Mouse (Mus musculus) kidney, postnatal 0 days (tissue): ENCODE measurements at regions not wholly inside any gene's neighbourhood (a gene's known extent, or its start where the extent isn't known, plus 50 kb on each side); places are given as distances from the start of the nearest gene placed in this dataset.

Experiments used
- ATAC-seq: fragments of 200-750 bp; cut with Nextera tagmentation; replicated peaks from 2 replicates; pipeline ENCODE4 v1.8.0; 2017; ENCODE audit warnings: low read depth, moderate number of reproducible peaks, moderate TSS enrichment, moderate library complexity; ENCODE audit not compliant: low FRiP score
- DNase-seq: peaks from one replicate; pipeline ENCODE4 v3.0.0-alpha.2; 2016; ENCODE audit warnings: low spot score
- H3K27ac ChIP-seq: fragments of 300-500 bp; sonication (generic); 2 replicates; pipeline ENCODE4 v1.5.1; 2014; ENCODE audit warnings: mild to moderate bottlenecking
- H3K27me3 ChIP-seq: fragments of 300-500 bp; sonication (generic); 2 replicates; pipeline ENCODE4 v1.6.1; 2014; ENCODE audit warnings: low read length, mixed read lengths; ENCODE audit not compliant: insufficient read depth
- H3K36me3 ChIP-seq: fragments of 300-500 bp; sonication (generic); 2 replicates; pipeline ENCODE4 v1.6.1; 2014; ENCODE audit warnings: low read length, mixed read lengths; ENCODE audit not compliant: insufficient read depth
- H3K4me1 ChIP-seq: fragments of 300-500 bp; sonication (generic); replicated peaks from 2 replicates; pipeline ENCODE4 v1.6.1; 2014; ENCODE audit warnings: antibody characterized with exemption, low read length, mixed read lengths; ENCODE audit not compliant: insufficient read depth
- H3K4me2 ChIP-seq: fragments of 300-500 bp; sonication (generic); 2 replicates; pipeline ENCODE4 v1.6.1; 2014; ENCODE audit warnings: mild to moderate bottlenecking, low read length, moderate library complexity, mixed read lengths
- H3K4me3 ChIP-seq: fragments of 300-500 bp; sonication (generic); replicated peaks from 2 replicates; pipeline ENCODE4 v1.5.1; 2014; ENCODE audit warnings: low read depth, low read length
- H3K9ac ChIP-seq: fragments of 300-500 bp; sonication (generic); 2 replicates; pipeline ENCODE4 v1.6.1; 2014; ENCODE audit warnings: low read depth, low read length
- H3K9me3 ChIP-seq: fragments of 300-500 bp; sonication (generic); replicated peaks from 2 replicates; pipeline ENCODE4 v1.6.1; 2016; ENCODE audit warnings: low read length, inconsistent platforms, mixed read lengths
- CTCF ChIP-seq: IDR thresholded peaks from 2 replicates; pipeline ENCODE4 v1.5.1; 2016; ENCODE audit warnings: antibody characterized with exemption, low read depth, mild to moderate bottlenecking, moderate library complexity
- WGBS: fragments of 180-500 bp; shearing (Covaris S2); extraction: QIAGEN DNeasy Blood & Tissue Kit; methylation state at CpG from one replicate; pipeline ENCODE4 v1.1.7; 2014; 5-methylcytosine and 5-hydroxymethylcytosine counted together

DNA sequence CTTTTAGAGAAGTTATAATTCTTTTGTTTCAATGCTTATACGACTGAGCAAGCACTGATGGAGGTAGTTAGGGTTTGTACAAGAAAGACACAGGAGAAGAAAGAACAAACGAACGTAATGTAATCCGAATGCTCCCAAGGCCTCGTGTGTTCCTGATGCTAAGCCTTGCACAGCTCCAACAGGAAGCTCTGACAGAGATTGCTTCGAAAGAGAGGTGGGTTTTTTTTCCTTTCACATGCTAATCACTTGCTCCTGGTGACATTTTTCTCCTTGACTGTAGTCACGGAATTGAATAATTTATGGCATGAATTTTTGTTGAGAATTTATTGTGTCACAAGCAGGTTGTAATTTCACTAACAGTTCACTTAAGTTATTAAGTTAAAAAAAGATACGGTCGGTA is 150.8 kb upstream of the Psmd7 start:
- no peak overlapping the region for H3K4me2 ChIP-seq
- WGBS, result 59% methylated on average over 9 of the region's 9 CpGs

DNA sequence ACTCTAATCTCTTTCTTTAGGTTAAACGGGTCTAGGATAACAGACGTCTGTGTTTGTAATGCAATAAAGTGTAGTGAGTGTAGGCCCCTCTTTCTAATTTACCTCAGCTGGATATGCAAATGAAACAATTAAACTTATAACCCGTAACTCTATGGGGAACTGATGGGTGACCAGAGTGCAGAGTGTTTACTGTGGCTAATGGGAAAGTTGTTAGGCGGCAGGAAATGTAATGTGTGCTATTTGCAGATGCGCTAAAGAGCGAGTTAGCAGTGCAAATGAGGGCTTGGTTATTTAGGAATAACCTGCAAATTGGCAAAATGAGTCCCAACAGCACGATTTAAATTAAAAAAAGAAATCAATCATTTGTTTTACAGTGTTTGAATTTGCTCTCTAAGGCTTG is 168.8 kb upstream of the Psmd7 start:
- H3K27me3 ChIP-seq, result no peaks in the 10 kb centered on the region
- H3K4me2 ChIP-seq, result no peak overlapping the region
- H3K9ac ChIP-seq, result no peak overlapping the region
- H3K4me3 ChIP-seq, result no peak overlapping the region
- peak; percentile 28 for DNase-seq
- no peak for TF ChIP-seq CTCF
- H3K4me1 ChIP-seq, result no peaks in the 10 kb centered on the region
- ATAC-seq, result no peak
- no peak overlapping the region for H3K27ac ChIP-seq
- no peaks in the 10 kb centered on the region for H3K9me3 ChIP-seq
- no peaks in the 10 kb centered on the region for H3K36me3 ChIP-seq
- WGBS, result 35% methylated on average over 7 of the region's 7 CpGs

More for the DNA sequence above, 150.8 kb upstream of the Psmd7 start:
- Histone ChIP-seq H3K4me1 (no peaks in the 10 kb centered on the region), H3K9me3 (no peaks in the 10 kb centered on the region; the same call in 1 of the 2 replicates), H3K9ac (no peak overlapping the region), H3K36me3 (no peaks in the 10 kb centered on the region), H3K27me3 (no peaks in the 10 kb centered on the region), H3K4me3 (no peak overlapping the region), H3K27ac (no peak overlapping the region)
- no peak for TF ChIP-seq CTCF
- no peak for DNase-seq
- no peak for ATAC-seq

DNA sequence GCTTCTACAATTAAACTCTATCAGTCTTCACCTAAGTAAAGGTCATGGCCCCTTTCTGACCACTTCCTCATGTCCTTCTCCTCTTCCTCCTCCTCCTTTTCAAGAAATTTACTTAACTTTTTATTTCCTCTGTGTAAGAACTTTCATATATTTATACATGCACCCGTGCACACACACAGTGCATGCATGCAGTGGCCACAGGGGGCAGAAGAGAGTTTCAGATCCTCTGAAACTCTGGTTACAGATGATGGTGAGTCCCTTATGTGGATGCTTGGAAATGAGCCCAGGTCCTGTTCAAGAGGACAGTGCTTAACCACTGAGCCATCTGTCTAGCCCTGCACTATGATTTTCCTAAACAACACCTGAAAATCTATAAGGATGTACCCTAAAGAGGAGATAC is 170.4 kb upstream of the Psmd7 start:
- Histone ChIP-seq H3K4me2 (no peak overlapping the region), H3K27ac (no peak overlapping the region), H3K4me3 (no peak overlapping the region), H3K27me3 (no peaks in the 10 kb centered on the region), H3K9me3 (no peaks in the 10 kb centered on the region), H3K9ac (no peak overlapping the region), H3K36me3 (no peaks in the 10 kb centered on the region), H3K4me1 (no peaks in the 10 kb centered on the region)
- TF ChIP-seq CTCF, result peak; percentile 40; the same call in 1 of the 2 replicates
- DNase-seq, result no peak
- WGBS, result 81% methylated on average over 1 of the region's 1 CpGs
- no peak for ATAC-seq

DNA sequence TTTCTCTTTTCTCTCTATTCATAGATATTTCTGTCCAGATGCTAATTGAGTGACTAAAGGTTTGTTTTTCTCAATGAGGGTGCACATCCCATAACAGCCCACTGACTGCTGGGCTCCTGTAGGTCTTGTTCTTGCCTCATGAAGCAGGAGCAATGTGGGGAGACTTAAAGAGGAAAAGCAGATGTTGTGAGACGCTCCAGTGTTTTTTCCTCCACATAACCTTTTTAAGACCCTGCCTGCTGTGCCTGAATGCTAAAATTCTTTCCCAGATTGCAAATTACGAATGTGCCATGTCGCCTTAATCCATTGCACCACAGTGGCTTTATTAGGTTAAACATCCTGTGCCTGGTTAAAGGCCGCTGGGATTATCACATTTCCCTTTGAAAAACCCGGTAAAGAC is 165.5 kb upstream of the Zfhx3 start:
- no peaks in the 10 kb centered on the region for H3K4me1 ChIP-seq
- no peak for ATAC-seq
- H3K36me3 ChIP-seq, result no peaks in the 10 kb centered on the region
- H3K27me3 ChIP-seq, result no peaks in the 10 kb centered on the region
- no peaks in the 10 kb centered on the region for H3K9me3 ChIP-seq
- peak overlapping the region; percentile 9; the same call in 1 of the 2 replicates for H3K4me2 ChIP-seq
- H3K9ac ChIP-seq, result no peak overlapping the region
- H3K4me3 ChIP-seq, result no peak overlapping the region
- WGBS, result 12% methylated on average over 5 of the region's 5 CpGs
- H3K27ac ChIP-seq, result no peak overlapping the region
- TF ChIP-seq CTCF, result no peak
- DNase-seq, result peak; percentile 34

DNA sequence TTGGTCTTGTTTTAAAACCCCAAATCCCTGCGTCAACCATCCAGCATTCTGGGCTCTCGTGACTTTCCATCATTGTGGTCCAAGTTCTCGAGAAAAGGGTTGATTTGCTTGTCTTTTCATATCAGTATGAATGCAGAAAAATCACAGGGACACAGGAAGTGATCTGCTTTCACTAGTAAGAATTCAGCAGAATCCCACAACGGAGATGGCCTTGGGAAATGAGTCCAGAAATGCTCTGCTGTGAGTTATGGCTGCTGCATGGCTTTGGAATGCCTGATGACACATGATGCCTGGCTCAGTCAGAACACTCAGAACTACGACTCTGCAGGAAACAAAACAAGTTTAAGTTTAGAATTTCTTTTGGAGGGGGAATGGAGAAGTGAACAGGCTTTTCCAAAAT is 156.7 kb upstream of the Zfhx3 start:
- no peak for TF ChIP-seq CTCF
- DNase-seq (peak; percentile 58), ATAC-seq (no peak)
- no peaks in the 10 kb centered on the region for H3K4me1 ChIP-seq
- H3K4me3 ChIP-seq, result no peak overlapping the region
- no peak overlapping the region for H3K27ac ChIP-seq
- WGBS, result 53% methylated on average over 5 of the region's 5 CpGs
- H3K4me2 ChIP-seq, result no peak overlapping the region
- H3K9me3 ChIP-seq, result no peaks in the 10 kb centered on the region
- no peaks in the 10 kb centered on the region for H3K36me3 ChIP-seq
- H3K27me3 ChIP-seq, result no peaks in the 10 kb centered on the region
- H3K9ac ChIP-seq, result no peak overlapping the region

GRCm38 (mm10) chr8:107792286-107792685 is 150.2 kb upstream of the Zfhx3 start:
- H3K9ac ChIP-seq, result no peak overlapping the region
- no peaks in the 10 kb centered on the region for H3K4me1 ChIP-seq
- no peak for DNase-seq
- no peak overlapping the region for H3K4me2 ChIP-seq
- H3K27ac ChIP-seq, result no peak overlapping the region
- no peaks in the 10 kb centered on the region for H3K27me3 ChIP-seq
- WGBS, result 47% methylated on average over 3 of the region's 3 CpGs
- no peaks in the 10 kb centered on the region for H3K36me3 ChIP-seq
- no peak for TF ChIP-seq CTCF
- ATAC-seq, result no peak
- H3K9me3 ChIP-seq, result no peaks in the 10 kb centered on the region
- H3K4me3 ChIP-seq, result no peak overlapping the region

DNA sequence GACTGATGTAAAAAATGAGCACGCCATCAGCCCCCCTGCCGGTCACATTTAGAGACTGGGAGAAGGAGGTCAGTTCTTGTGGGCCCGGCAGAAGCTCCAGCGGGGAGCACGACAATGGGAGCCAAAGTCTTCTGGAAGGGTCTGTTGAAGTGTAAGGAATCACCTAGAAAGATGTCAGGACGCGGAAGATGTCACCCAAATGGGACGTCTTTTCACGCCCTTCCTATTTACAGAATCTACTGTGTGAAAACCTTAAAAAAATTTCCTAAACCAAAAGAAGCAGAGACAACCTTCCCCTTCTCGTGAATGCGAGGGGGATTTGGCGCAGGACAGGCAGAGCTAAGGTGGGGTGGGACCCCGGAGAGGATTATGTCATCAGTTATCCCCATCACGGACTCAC is 127.5 kb upstream of the Zfhx3 start:
- no peak overlapping the region for H3K27ac ChIP-seq
- no peak overlapping the region for H3K9ac ChIP-seq
- DNase-seq, result no peak
- no peaks in the 10 kb centered on the region for H3K36me3 ChIP-seq
- H3K4me2 ChIP-seq, result no peak overlapping the region
- TF ChIP-seq CTCF, result no peak
- 84% methylated on average over 14 of the region's 14 CpGs for WGBS
- no peaks in the 10 kb centered on the region for H3K4me1 ChIP-seq
- H3K27me3 ChIP-seq, result no peaks in the 10 kb centered on the region
- no peaks in the 10 kb centered on the region for H3K9me3 ChIP-seq
- no peak overlapping the region for H3K4me3 ChIP-seq
- ATAC-seq, result no peak
